Mouse (Mus musculus) lung, postnatal 0 days (tissue): ENCODE measurements at regions not wholly inside any gene's neighbourhood (a gene's known extent, or its start where the extent isn't known, plus 50 kb on each side); places are given as distances from the start of the nearest gene placed in this dataset.

Source experiments
- ATAC-seq: fragments of 200-750 bp; cut with Nextera tagmentation; 2 replicates; pipeline ENCODE4 v1.8.0; 2017; ENCODE audit warnings: moderate library complexity
- DNase-seq: peaks from one replicate; pipeline ENCODE4 v3.0.0-alpha.2; 2016; ENCODE audit warnings: low spot score
- H3K27ac ChIP-seq: fragments of 300-500 bp; sonication (generic); 2 replicates; pipeline ENCODE4 v1.5.1; 2014; ENCODE audit warnings: antibody characterized with exemption, mild to moderate bottlenecking, low read length, mixed read lengths
- H3K27me3 ChIP-seq: fragments of 300-500 bp; sonication (generic); replicated peaks from 2 replicates; pipeline ENCODE4 v1.6.1; 2014; ENCODE audit warnings: low read length, mixed read lengths; ENCODE audit not compliant: insufficient read depth
- H3K36me3 ChIP-seq: fragments of 300-500 bp; sonication (generic); 2 replicates; pipeline ENCODE4 v1.6.1; 2014; ENCODE audit warnings: low read length, mixed read lengths; ENCODE audit not compliant: insufficient read depth
- H3K4me1 ChIP-seq: fragments of 300-500 bp; sonication (generic); 2 replicates; pipeline ENCODE4 v1.6.1; 2014; ENCODE audit warnings: antibody characterized with exemption, low read depth, low read length, mixed read lengths; ENCODE audit not compliant: insufficient read depth
- H3K4me2 ChIP-seq: fragments of 300-500 bp; sonication (generic); replicated peaks from 2 replicates; pipeline ENCODE4 v1.6.1; 2014; ENCODE audit warnings: low read depth, mild to moderate bottlenecking, low read length, moderate library complexity, mixed read lengths
- H3K4me3 ChIP-seq: fragments of 300-500 bp; sonication (generic); 2 replicates; pipeline ENCODE4 v1.5.1; 2014; ENCODE audit warnings: low read depth, low read length
- H3K9ac ChIP-seq: fragments of 300-500 bp; sonication (generic); replicated peaks from 2 replicates; pipeline ENCODE4 v1.6.1; 2014; ENCODE audit warnings: low read depth, mild to moderate bottlenecking
- H3K9me3 ChIP-seq: fragments of 300-500 bp; sonication (generic); 2 replicates; pipeline ENCODE4 v1.6.1; 2016; ENCODE audit warnings: low read length, mixed read lengths
- CTCF ChIP-seq: IDR thresholded peaks from 2 replicates; pipeline ENCODE4 v1.5.1; 2016; ENCODE audit warnings: antibody characterized with exemption, mild to moderate bottlenecking
- EP300 ChIP-seq: IDR thresholded peaks from 2 replicates; pipeline ENCODE4 v1.6.1; 2016; ENCODE audit warnings: antibody characterized with exemption, mild to moderate bottlenecking, control low read depth
- WGBS: fragments of 180-500 bp; shearing (Covaris S2); extraction: QIAGEN DNeasy Blood & Tissue Kit; methylation state at CpG from one replicate; pipeline ENCODE4 v1.1.7; 2014; 5-methylcytosine and 5-hydroxymethylcytosine counted together

DNA sequence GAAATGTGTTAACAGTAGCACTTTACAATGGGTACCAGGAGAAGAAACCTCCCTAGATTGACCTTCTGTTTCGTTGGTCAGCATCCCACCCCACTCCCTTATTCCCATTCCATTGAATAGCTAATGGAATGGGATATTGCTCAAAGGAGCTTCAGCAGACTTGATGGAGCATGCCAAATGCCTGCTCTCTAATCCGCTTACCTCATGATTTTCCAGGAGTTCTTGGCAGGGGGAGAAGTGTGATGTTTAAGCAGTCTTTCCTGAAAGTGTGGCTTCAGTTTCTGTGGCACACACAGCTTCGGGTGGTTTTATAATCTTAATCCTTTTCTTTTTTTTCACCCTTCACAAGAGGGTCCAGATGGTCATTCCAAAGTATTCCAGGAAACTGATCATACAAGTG, 264.7 kb upstream of the Smarca2 start:
- no peak for DNase-seq
- WGBS = 48% methylated on average over 3 of the region's 3 CpGs

DNA sequence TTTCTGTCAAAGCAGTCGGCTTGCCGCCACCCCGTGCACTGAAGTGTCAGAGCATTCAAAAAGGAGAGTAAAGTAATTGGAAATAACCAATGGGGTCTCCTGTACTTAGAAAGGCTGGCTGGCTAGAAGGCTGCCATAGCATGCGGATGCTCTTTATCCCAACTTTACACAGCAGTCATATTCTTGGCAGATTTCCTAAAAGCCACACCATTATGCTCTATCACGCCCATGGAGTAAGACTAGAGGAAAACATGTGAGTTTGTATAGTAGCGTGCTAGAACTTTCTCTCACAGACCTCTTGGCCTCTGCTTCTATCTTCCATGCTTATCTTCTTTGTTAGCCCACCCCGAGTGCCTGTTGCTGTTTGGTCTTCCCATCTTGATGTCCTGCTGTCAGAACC, 249.8 kb upstream of the Smarca2 start:
- H3K4me3 ChIP-seq = no peak overlapping the region
- DNase-seq (peak; percentile 5), ATAC-seq (no peak)
- no peak overlapping the region for H3K9ac ChIP-seq
- H3K4me1 ChIP-seq = no peaks in the 10 kb centered on the region
- H3K4me2 ChIP-seq = no peak overlapping the region
- H3K36me3 ChIP-seq = no peaks in the 10 kb centered on the region
- no peaks in the 10 kb centered on the region for H3K9me3 ChIP-seq
- 65% methylated on average over 7 of the region's 7 CpGs for WGBS
- no peak overlapping the region for H3K27ac ChIP-seq
- no peaks in the 10 kb centered on the region for H3K27me3 ChIP-seq
- no peak for TF ChIP-seq EP300
- no peak for TF ChIP-seq CTCF

More for the DNA sequence above, 264.7 kb upstream of the Smarca2 start:
- ATAC-seq = no peak
- no peaks in the 10 kb centered on the region for H3K27me3 ChIP-seq
- H3K4me2 ChIP-seq = no peak overlapping the region
- H3K9me3 ChIP-seq = no peaks in the 10 kb centered on the region
- no peak overlapping the region for H3K9ac ChIP-seq
- no peaks in the 10 kb centered on the region for H3K4me1 ChIP-seq
- H3K27ac ChIP-seq = no peak overlapping the region
- no peak for TF ChIP-seq EP300
- no peak for TF ChIP-seq CTCF
- H3K36me3 ChIP-seq = no peaks in the 10 kb centered on the region
- H3K4me3 ChIP-seq = no peak overlapping the region

DNA sequence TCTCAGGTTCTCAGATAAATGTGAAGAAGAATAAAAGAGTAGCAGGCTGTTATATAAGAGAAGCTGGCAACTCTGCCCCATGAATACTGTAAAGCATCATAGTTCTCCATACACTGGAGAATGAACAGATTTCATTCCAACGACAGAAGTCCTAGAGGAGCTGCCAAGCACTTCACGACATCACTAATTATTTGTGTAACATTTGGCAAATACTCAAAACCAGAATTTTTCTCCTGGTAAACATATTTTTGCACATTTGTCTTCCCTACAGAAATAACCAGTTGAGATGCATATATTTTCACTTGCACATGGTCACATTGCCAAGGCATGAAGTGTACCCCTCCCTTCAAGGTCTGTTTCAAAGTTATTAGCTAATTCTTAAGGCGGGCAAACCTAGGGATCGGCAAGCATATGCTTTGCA, 220.9 kb upstream of the Smarca2 start:
- 70% methylated on average over 4 of the region's 4 CpGs for WGBS
- no peaks in the 10 kb centered on the region for H3K9me3 ChIP-seq
- ATAC-seq (no peak), DNase-seq (no peak)
- no peak overlapping the region for H3K4me2 ChIP-seq
- H3K4me3 ChIP-seq = no peak overlapping the region
- H3K9ac ChIP-seq = no peak overlapping the region
- H3K27me3 ChIP-seq = no peaks in the 10 kb centered on the region
- no peaks in the 10 kb centered on the region for H3K36me3 ChIP-seq
- TF ChIP-seq EP300 (no peak), CTCF (no peak)
- no peak overlapping the region for H3K27ac ChIP-seq
- H3K4me1 ChIP-seq = no peaks in the 10 kb centered on the region

DNA sequence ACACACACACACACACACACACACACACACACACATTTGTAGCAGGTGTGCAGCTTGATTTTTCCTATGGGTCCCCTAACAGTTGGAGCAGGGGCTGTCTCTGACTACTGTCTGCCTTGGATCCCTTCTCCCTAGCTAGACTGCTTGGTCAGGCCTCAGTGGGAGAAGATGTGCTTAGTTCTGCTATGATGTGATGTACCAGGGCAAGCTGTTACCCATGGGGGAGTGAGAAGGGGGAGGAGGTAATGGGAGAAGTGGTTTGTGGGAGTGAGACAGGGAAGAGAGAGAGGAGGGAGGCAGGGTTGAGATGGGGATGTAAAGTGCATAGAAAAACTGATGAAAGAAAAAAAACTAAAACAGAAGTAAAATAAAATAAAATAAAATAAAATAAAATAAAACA, 218.8 kb upstream of the Smarca2 start:
- DNase-seq = no peak
- H3K4me3 ChIP-seq = no peak overlapping the region
- no peak for ATAC-seq
- no peak overlapping the region for H3K9ac ChIP-seq
- no peaks in the 10 kb centered on the region for H3K36me3 ChIP-seq
- no peaks in the 10 kb centered on the region for H3K4me1 ChIP-seq
- H3K27ac ChIP-seq = no peak overlapping the region
- no peaks in the 10 kb centered on the region for H3K9me3 ChIP-seq
- TF ChIP-seq EP300 (no peak), CTCF (no peak)
- H3K27me3 ChIP-seq = no peaks in the 10 kb centered on the region
- H3K4me2 ChIP-seq = no peak overlapping the region

DNA sequence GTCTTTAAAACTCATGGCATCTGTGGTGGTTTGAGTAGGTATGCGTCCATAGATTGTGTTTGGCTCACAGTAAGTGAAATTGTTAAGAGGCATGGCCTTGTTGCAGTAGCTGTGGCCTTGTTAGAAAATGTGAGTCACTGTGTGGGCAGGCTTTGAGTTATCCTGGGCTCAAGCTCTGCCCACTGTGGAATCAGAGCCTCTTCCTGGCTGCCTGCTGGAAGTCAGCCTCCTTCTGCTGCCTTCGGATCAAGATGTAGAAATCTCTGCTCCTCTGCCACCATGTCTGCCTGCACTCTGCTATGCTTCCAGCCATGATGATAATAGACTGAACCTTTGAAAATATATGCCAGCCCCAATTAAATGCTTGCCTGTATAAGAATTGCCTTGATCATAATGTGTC, 192.2 kb upstream of the Smarca2 start:
- WGBS = 66% methylated on average over 2 of the region's 2 CpGs
- no peaks in the 10 kb centered on the region for H3K27me3 ChIP-seq
- TF ChIP-seq EP300 = no peak
- no peak for TF ChIP-seq CTCF
- DNase-seq (no peak), ATAC-seq (no peak)
- H3K9me3 ChIP-seq = no peaks in the 10 kb centered on the region
- H3K27ac ChIP-seq = no peak overlapping the region
- H3K4me3 ChIP-seq = no peak overlapping the region
- H3K9ac ChIP-seq = no peak overlapping the region
- H3K4me1 ChIP-seq = no peaks in the 10 kb centered on the region
- H3K36me3 ChIP-seq = no peaks in the 10 kb centered on the region
- no peak overlapping the region for H3K4me2 ChIP-seq

DNA sequence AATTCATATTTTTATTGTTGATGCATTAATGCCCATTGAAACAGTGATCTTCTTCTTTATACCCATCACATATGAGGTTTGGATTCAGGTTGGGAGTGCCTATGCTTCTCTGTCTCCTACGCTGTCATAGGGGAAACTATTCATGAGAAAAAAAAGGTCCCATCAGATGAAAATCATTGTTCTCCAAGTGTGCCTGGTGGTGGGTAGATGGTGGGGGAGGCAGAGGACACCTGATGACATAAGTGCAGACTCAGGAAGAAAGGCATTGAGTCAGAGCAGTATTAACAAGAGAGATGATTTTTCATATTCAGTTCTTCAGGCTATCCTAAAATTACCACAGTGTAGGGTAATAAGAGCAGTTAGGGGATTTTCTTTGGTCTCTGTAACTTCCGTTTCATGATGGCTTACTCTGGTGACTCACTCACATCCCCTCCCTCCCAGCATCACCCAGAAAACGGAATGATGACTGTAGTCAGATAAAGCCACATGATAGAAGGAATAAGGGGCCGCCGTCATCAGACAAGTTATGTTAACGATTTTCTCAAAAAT, 190.3 kb upstream of the Smarca2 start:
- WGBS = 66% methylated on average over 6 of the region's 6 CpGs
- H3K4me2 ChIP-seq = no peak overlapping the region
- no peaks in the 10 kb centered on the region for H3K4me1 ChIP-seq
- H3K9me3 ChIP-seq = no peaks in the 10 kb centered on the region
- TF ChIP-seq CTCF (no peak), EP300 (no peak)
- ATAC-seq = no peak
- H3K36me3 ChIP-seq = no peaks in the 10 kb centered on the region
- H3K4me3 ChIP-seq = no peak overlapping the region
- H3K27ac ChIP-seq = no peak overlapping the region
- no peaks in the 10 kb centered on the region for H3K27me3 ChIP-seq
- DNase-seq = no peak
- no peak overlapping the region for H3K9ac ChIP-seq

DNA sequence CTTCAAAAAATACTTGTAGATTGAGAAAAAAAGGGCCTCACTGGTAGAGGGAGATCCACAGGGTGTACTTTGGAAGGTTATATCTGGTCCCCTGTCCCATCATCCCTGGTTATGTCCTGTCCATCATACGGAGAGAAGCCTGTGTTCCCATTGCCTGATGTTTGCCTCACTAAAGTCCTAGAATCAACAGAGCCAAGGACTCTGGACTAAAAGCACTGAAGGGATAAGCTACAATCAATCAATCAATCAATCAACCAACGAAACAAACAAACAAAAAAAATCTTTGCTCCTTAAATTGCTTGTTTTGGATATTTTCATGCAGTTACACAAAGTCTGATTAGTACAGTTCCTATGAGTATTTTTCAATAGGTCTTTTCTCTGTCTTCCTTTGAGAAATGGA, 185.1 kb upstream of the Smarca2 start:
- H3K4me1 ChIP-seq = no peaks in the 10 kb centered on the region
- WGBS = 50% methylated on average over 2 of the region's 2 CpGs
- DNase-seq (no peak), ATAC-seq (no peak)
- H3K27me3 ChIP-seq = no peaks in the 10 kb centered on the region
- H3K4me3 ChIP-seq = no peak overlapping the region
- no peak overlapping the region for H3K9ac ChIP-seq
- no peak for TF ChIP-seq CTCF
- no peak for TF ChIP-seq EP300
- no peak overlapping the region for H3K27ac ChIP-seq
- no peaks in the 10 kb centered on the region for H3K36me3 ChIP-seq
- no peak overlapping the region for H3K4me2 ChIP-seq
- H3K9me3 ChIP-seq = no peaks in the 10 kb centered on the region
